Mouse (Mus musculus) kidney, embryonic 15.5 days (tissue): ENCODE data around the gene Rfx1. TPM values are rescaled to one million over a fixed set of nuclear protein-coding genes. Genes with fewer than 3 reads are reported as not detected.
A peak's percentile ranks its signal among the peaks of the same experiment; 100 is the strongest.

Experiments used
- ATAC-seq: fragments of 200-750 bp; cut with Nextera tagmentation; replicated peaks from 2 replicates; pipeline ENCODE4 v1.8.0; 2017; ENCODE audit warnings: moderate TSS enrichment; ENCODE audit not compliant: low FRiP score
- H3K27ac ChIP-seq: fragments of 300-500 bp; sonication (generic); 2 replicates; pipeline ENCODE4 v1.5.1; 2015; ENCODE audit warnings: mild to moderate bottlenecking, inconsistent platforms
- H3K27me3 ChIP-seq: fragments of 300-500 bp; sonication (generic); 2 replicates; pipeline ENCODE4 v1.6.1; 2015; ENCODE audit warnings: inconsistent platforms
- H3K36me3 ChIP-seq: fragments of 300-500 bp; sonication (generic); 2 replicates; pipeline ENCODE4 v1.6.1; 2015; ENCODE audit warnings: inconsistent platforms
- H3K4me1 ChIP-seq: fragments of 300-500 bp; sonication (generic); 2 replicates; pipeline ENCODE4 v1.6.1; 2015; ENCODE audit warnings: inconsistent platforms
- H3K4me2 ChIP-seq: fragments of 300-500 bp; sonication (generic); 2 replicates; pipeline ENCODE4 v1.6.1; 2015; ENCODE audit warnings: moderate library complexity, mild to moderate bottlenecking, inconsistent platforms
- H3K4me3 ChIP-seq: fragments of 300-500 bp; sonication (generic); replicated peaks from 2 replicates; pipeline ENCODE4 v1.5.1; 2015; ENCODE audit warnings: mild to moderate bottlenecking, inconsistent platforms
- H3K9ac ChIP-seq: fragments of 300-500 bp; sonication (generic); 2 replicates; pipeline ENCODE4 v1.6.1; 2015; ENCODE audit warnings: mild to moderate bottlenecking, inconsistent platforms
- H3K9me3 ChIP-seq: fragments of 300-500 bp; sonication (generic); replicated peaks from 2 replicates; pipeline ENCODE4 v1.6.1; 2016; ENCODE audit warnings: inconsistent platforms
- WGBS: fragments of 180-500 bp; shearing (Covaris S2); methylation state at CpG from one replicate; pipeline ENCODE4 v1.1.7; 2015; ENCODE audit warnings: mixed read lengths; 5-methylcytosine and 5-hydroxymethylcytosine counted together
- polyA plus RNA-seq: library from polyadenylated mRNA; unstranded; fragments of >200 nt; fragmentation: Nextera tagmentation; extraction: Ambion mirVana; gene quantifications from 2 replicates; pipeline ENCODE4 v1.2.1, GENCODE M21; 2015

Gene Rfx1
- polyA plus RNA-seq, 1 experiment from 2014 or later: 10.7 TPM

DNA sequence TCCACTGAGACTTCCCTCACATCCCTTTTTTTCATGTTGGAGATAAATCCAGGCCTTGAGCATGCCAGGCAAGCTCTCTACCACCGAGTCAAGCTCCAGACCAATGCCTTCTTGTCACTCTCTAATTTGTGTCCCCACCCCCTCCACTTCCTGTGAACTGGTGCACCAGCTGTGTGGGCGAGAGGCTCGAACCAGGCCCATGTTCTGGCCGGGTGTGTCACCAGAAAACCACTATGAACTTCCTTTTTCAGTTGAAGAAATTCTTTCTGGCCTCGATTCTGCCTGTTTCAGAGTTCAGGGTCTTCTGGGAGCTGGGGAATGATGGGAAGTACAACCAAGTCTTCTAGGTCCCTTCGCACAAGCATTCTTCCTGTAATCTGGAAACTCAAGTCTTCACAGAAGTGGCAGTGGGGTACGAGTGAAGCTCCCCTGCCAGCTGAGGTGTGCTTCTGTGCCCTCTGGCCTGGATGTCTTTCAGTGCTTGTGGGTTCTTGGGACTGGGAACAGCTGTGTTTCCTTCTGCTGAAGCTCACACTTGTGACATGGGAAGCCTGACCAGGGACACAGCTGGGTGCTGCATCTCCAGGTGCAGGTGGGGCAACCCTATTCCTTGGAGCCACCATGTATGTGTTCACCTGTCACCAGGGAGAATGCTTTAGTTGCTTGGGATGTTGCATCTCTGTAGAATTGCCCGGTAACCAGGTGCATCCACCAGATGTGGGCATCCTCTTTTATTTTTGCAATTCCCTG lies 2.6 kb upstream of the Rfx1 start:
- 59% methylated on average over 8 of the region's 8 CpGs for WGBS
- no peaks in the 10 kb centered on the region for H3K9me3 ChIP-seq
- H3K9ac ChIP-seq: no peak overlapping the region

GRCm38 (mm10) chr8:84065037-84065436 lies 1.6 kb upstream of the Rfx1 start, which contains the start of gene Gm10643:
Gm10643 (minus strand) TSS chr8:84065137.
- H3K9me3 ChIP-seq: no peaks in the 10 kb centered on the region
- ATAC-seq: no peak
- H3K9ac ChIP-seq: peak within 1 kb of the TSS; percentile 61
- no peaks in the 10 kb centered on the region for H3K27me3 ChIP-seq
- H3K4me3 ChIP-seq: peak within 1 kb of the TSS; percentile 99
- peak within 1 kb of the TSS; percentile 86 for H3K4me2 ChIP-seq
- peaks cover 33% of the 10 kb centered on the region for H3K4me1 ChIP-seq
- H3K27ac ChIP-seq: peak within 1 kb of the TSS; percentile 84
- no peaks in the 10 kb centered on the region for H3K36me3 ChIP-seq
- WGBS: 96% methylated on average over 1 of the region's 1 CpGs

More for the DNA sequence above, 2.6 kb upstream of the Rfx1 start:
- ATAC-seq: no peak
- Histone ChIP-seq H3K4me1 (peaks cover 23% of the 10 kb centered on the region), H3K4me3 (no peak overlapping the region), H3K27ac (no peak overlapping the region), H3K27me3 (no peaks in the 10 kb centered on the region), H3K36me3 (no peaks in the 10 kb centered on the region), H3K4me2 (no peak overlapping the region)

GRCm38 (mm10) chr8:84065457-84066072 lies 1.1 kb upstream of the Rfx1 start:
- Histone ChIP-seq H3K4me2 (peak overlapping the region; percentile 86), H3K9ac (peak overlapping the region; percentile 61), H3K27ac (peak overlapping the region; percentile 84), H3K36me3 (no peaks in the 10 kb centered on the region), H3K9me3 (no peaks in the 10 kb centered on the region), H3K27me3 (no peaks in the 10 kb centered on the region), H3K4me1 (peaks cover 37% of the 10 kb centered on the region), H3K4me3 (peak overlapping the region; percentile 99)
- 29% methylated on average over 5 of the region's 5 CpGs for WGBS
- no peak for ATAC-seq

DNA sequence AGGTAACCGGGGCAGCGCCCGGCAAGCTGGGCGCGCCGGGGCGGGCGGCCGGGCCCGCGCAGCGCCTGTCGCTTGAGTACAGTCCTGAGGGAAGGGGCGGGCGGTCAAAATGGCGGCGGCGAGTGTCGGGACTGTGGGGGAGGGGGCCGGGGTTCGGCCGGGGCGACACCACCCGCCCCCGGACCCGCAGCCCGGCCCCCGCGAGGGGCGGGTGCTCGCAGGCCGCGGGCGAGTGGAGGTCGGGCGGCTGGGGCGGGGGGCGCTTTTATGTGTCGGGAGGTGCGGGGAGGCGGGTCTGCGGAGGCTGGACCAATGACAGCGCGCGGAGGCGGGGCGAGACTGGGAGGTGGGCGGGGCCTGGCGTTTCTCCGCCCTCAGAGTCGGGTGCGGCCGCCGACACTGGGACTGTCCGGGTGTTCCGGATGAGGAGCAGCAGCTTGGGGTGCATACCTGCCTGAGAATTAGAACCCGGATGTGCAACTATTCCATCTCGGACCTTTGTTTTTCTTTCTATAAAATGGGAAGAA lies 476 bp downstream of the Rfx1 start:
- H3K9me3 ChIP-seq: no peaks in the 10 kb centered on the region
- H3K9ac ChIP-seq: peak overlapping the region; percentile 78
- H3K4me2 ChIP-seq: peak overlapping the region; percentile 58
- peak; percentile 67 for ATAC-seq
- 0% methylated on average over 43 of the region's 58 CpGs for WGBS
- H3K36me3 ChIP-seq: no peaks in the 10 kb centered on the region
- H3K4me3 ChIP-seq: peak overlapping the region; percentile 99
- H3K27ac ChIP-seq: peak overlapping the region; percentile 99
- no peaks in the 10 kb centered on the region for H3K27me3 ChIP-seq
- H3K4me1 ChIP-seq: peaks cover 51% of the 10 kb centered on the region

- H3K27me3 ChIP-seq: no peaks in the 10 kb centered on the region
- H3K4me3 ChIP-seq: peak overlapping the region; percentile 99
- H3K36me3 ChIP-seq: no peaks in the 10 kb centered on the region
- peak overlapping the region; percentile 58 for H3K4me2 ChIP-seq
- peak overlapping the region; percentile 32 for H3K9ac ChIP-seq
- WGBS: 80% methylated on average over 7 of the region's 7 CpGs
- ATAC-seq: no peak
- H3K9me3 ChIP-seq: no peaks in the 10 kb centered on the region
- no peak overlapping the region for H3K27ac ChIP-seq
- H3K4me1 ChIP-seq: peaks cover 58% of the 10 kb centered on the region
Measured at GRCm38 (mm10) chr8:84067911-84068310, 1.3 kb downstream of the Rfx1 start.

DNA sequence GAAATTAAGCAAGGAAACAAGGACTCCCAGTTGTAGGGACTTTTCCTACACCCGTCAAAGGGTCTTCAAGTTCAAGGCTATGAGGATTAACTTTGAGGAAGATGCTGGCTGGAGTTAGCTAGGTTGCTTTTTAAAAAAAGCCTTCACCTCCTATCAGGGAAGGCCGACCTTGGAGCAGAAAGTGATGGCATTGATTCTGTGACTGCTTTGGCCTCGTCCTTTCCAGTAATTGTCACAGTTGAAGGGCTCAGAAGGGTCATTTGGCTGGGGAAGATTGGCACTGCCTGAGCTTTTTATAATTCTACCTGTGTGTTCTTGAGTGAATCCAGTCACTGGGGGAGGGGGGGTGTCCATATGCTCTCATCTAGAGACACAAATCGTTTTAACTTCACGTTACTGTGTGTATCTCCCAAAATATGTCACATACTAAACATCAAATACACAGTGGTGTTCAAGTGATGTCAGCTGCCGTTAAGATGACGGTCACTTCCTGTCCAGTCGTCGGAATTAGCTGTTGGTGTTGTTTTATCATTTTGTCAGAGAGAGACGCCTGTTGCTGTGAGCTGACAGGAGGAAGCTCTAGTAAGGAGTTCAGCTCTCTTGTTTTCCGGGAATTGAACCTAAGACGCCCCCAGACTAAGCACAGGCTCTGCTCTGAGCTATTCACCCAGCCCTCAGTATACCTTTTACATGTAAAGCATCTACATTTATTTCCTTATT lies 1.8 kb downstream of the Rfx1 start:
- Histone ChIP-seq H3K4me2 (peak overlapping the region; percentile 58; the same call in 1 of the 2 replicates), H3K36me3 (no peaks in the 10 kb centered on the region), H3K4me1 (peaks cover 64% of the 10 kb centered on the region), H3K9ac (no peak overlapping the region), H3K4me3 (no peak overlapping the region; the same call in 1 of the 2 replicates), H3K27me3 (no peaks in the 10 kb centered on the region), H3K27ac (peak overlapping the region; percentile 19; the same call in 1 of the 2 replicates), H3K9me3 (no peaks in the 10 kb centered on the region)
- 42% methylated on average over 12 of the region's 12 CpGs for WGBS
- no peak for ATAC-seq

- no peak for ATAC-seq
- Histone ChIP-seq H3K4me2 (0 out of 2 replicates have a peak overlapping the region, but pooled peaks have one; percentile 58), H3K9me3 (no peaks in the 10 kb centered on the region), H3K9ac (no peak overlapping the region), H3K36me3 (peaks cover 3% of the 10 kb centered on the region; the same call in 1 of the 2 replicates), H3K4me3 (no peak overlapping the region), H3K4me1 (peaks cover 67% of the 10 kb centered on the region), H3K27ac (peak overlapping the region; percentile 19; the same call in 1 of the 2 replicates), H3K27me3 (no peaks in the 10 kb centered on the region)
- 13% methylated on average over 1 of the region's 1 CpGs for WGBS
Measured at GRCm38 (mm10) chr8:84069169-84069568, 2.5 kb downstream of the Rfx1 start.

GRCm38 (mm10) chr8:84069750-84070149 lies 3.1 kb downstream of the Rfx1 start:
- H3K36me3 ChIP-seq: peaks cover 9% of the 10 kb centered on the region; the same call in 1 of the 2 replicates
- H3K9ac ChIP-seq: no peak overlapping the region
- H3K9me3 ChIP-seq: no peaks in the 10 kb centered on the region
- no peak overlapping the region for H3K4me3 ChIP-seq
- WGBS: 70% methylated on average over 2 of the region's 2 CpGs
- H3K27ac ChIP-seq: 0 out of 2 replicates have a peak overlapping the region, but pooled peaks have one; percentile 19
- no peak overlapping the region for H3K4me2 ChIP-seq
- H3K27me3 ChIP-seq: no peaks in the 10 kb centered on the region
- no peak for ATAC-seq
- H3K4me1 ChIP-seq: peaks cover 67% of the 10 kb centered on the region

DNA sequence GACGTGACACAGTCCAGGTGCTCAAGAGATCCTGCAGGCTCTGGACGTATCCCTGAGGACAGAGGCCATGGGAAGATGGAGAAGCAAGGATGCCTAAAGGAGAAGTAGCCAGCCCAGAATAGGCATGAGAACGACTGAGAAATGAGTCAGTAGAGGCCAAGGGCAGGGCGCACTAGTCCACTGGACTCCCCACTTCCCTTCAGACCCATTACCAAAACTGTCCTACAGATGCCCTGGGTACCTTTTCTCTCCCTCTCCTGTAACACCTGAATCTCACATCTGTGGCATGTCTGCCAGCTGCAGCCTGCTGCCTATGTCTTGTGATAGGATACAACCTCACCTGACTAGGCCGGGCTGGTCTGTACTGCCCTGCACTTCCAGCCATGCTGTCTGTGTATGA lies 3.6 kb downstream of the Rfx1 start:
- Histone ChIP-seq H3K4me2 (no peak overlapping the region), H3K9ac (no peak overlapping the region), H3K27me3 (no peaks in the 10 kb centered on the region), H3K27ac (no peak overlapping the region), H3K36me3 (peaks cover 14% of the 10 kb centered on the region; the same call in 1 of the 2 replicates), H3K9me3 (no peaks in the 10 kb centered on the region), H3K4me1 (peaks cover 69% of the 10 kb centered on the region), H3K4me3 (no peak overlapping the region)
- 83% methylated on average over 5 of the region's 5 CpGs for WGBS
- no peak for ATAC-seq

DNA sequence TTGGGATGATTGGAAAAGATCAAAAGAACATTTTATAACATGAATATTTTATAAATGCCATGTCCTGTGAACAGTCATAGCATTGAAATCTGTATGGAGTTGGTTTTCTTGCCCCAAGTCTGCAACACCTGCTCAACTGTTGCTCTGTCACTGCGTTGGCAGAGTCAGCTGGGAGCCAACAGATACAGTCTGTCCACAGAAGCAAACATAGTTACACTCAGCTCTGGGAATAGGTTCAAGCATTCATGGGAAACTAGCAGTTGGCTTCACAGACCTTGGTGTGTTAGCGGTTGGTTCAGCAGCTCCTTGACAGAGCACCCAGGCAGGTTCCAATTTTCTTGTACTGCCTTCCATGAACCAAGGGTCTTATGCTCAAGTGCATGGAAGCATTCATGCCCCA lies 4.0 kb downstream of the Rfx1 start:
- H3K9ac ChIP-seq: no peak overlapping the region
- H3K4me3 ChIP-seq: no peak overlapping the region
- no peaks in the 10 kb centered on the region for H3K27me3 ChIP-seq
- WGBS: 98% methylated on average over 2 of the region's 2 CpGs
- no peak overlapping the region for H3K27ac ChIP-seq
- H3K4me2 ChIP-seq: no peak overlapping the region
- H3K9me3 ChIP-seq: no peaks in the 10 kb centered on the region
- peaks cover 17% of the 10 kb centered on the region; the same call in 1 of the 2 replicates for H3K36me3 ChIP-seq
- ATAC-seq: no peak
- peaks cover 70% of the 10 kb centered on the region for H3K4me1 ChIP-seq

DNA sequence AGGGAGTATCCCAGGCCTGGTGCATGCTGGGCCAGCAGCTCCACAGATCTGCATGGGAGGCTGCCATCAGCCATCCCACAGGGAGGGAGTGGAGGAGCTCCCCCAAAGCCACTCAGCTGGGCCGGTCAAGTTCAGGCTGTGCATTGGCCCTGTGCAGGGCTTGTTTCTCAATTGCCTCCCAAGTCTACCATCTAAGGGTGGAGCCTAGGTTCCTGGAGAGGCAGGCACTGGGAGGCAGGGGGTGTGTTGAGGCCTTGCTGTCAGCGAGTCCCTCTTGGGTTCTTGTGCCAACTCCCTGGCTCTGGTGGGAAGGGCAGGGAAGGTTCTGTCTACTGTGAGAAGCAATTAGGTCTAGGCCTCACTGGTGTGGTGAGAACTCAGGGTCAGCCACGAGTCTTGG lies 5.3 kb downstream of the Rfx1 start:
- Histone ChIP-seq H3K9ac (no peak overlapping the region), H3K4me2 (no peak overlapping the region), H3K36me3 (peaks cover 17% of the 10 kb centered on the region; the same call in 1 of the 2 replicates), H3K27me3 (no peaks in the 10 kb centered on the region), H3K27ac (peak overlapping the region; percentile 32; the same call in 1 of the 2 replicates), H3K4me3 (no peak overlapping the region), H3K9me3 (no peaks in the 10 kb centered on the region), H3K4me1 (peaks cover 75% of the 10 kb centered on the region)
- WGBS: 50% methylated on average over 3 of the region's 3 CpGs
- no peak for ATAC-seq
